Mouse (Mus musculus) urinary bladder, postnatal 10 days (tissue): ENCODE data around the gene Smim24.

ENCODE experiments used
- DNase-seq: peaks from one replicate; pipeline ENCODE4 v3.0.0; 2022; ENCODE audit warnings: low spot score

Gene Smim24

DNA sequence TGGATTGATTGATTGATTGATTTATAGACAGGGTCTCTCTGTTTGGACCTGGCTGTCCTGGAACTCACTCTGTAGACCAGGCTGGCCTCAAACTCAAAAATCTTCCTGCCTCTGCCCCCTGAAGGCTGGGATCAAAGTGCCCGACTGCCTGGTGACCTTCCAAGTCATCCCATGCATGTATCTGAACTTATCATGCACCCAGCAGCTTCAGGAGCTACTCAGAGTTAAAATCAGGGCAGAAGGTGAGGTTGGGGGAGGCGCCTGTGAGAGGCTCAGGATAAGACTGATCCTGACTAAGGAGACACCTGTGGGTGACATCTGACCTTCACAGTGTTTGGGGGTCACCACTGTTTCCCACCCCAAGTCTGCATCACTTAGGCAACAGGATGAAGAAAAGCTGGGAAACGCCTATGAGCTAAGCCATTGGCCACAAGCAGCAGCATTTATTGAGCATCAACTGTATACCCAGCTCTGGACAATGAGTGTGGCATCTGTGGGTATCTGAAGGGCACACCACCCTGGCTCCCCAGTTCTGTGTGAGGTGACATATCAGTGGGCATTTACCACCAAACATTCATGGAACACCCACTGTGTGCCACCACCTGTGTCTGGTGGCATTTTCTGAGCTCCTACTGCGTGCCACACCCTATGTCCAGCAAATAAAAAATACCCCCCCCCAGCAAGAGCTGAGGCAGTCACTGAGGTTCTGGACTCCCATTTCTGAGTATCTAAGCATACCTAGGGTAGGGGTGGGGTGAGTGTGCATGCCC lies 30.8 kb downstream of the Smim24 start:
- no peak for DNase-seq

DNA sequence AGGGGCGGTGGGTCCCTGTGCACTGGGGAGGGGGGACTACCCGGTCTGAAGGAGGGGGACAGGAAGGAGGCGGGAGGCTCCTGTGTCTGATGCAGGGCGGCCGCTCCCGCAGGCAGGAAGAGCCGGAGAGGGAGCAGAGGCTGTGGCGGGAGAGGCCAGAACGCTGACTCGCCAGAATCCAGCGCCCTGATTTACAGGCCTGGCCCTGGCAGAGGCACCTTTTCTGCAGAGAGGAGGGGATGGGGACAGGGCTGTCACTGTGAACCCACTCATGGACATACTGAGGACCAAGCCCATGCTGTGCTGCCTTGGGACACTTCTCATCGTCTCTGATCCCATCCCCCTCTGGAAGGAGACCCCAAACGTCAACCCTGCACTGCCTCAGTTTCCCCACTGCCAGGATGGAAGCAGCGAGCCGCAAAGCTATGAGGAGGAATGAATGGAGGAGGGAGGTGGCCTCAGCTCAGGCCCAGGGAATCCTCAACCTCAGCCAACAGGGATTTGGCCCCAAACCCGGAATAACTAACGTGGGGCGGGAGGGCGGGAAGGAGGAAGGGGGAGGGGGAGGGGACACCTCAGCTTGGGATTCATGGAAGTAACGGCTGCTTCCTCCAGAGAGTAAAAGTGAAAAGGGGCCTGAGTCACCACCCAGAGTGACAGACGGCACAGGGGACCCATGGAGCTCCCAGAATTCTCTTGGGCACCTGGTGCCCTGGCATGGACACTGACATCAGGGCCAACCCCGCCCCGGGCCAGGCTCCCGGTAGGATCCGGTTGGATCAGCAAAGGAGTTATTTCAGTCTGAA lies 31.6 kb downstream of the Smim24 start:
- peak; percentile 10 for DNase-seq

DNA sequence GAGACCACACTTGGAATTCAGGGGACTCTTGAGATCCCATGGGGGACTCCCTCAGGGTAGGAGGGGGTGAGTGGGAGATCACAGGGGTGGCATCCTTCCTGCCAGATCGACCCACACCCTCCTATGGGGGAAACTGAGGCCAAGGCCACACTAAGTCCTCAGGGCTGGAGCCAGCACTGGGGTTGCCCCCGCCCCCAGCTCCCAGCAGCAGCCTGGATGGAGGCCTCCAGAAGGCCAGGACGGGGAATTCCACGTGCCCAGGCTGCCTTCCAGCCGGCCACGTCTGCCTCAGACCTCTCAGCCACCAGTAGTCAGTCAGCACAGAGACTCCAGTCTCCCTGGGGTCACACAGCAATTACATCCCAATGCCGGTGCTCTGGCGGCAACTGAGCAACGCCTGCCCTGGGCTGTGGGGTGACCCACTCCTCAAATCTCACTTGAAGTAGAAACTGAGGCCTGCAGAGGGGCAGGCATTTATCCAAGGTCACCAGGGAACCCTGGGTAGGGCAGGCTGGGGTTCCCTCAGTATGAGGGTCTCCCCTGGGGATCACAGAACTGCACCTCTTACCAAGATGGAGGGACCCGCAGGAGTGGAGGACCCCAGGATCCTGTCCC lies 32.5 kb downstream of the Smim24 start:
- peak; percentile 8 for DNase-seq

DNA sequence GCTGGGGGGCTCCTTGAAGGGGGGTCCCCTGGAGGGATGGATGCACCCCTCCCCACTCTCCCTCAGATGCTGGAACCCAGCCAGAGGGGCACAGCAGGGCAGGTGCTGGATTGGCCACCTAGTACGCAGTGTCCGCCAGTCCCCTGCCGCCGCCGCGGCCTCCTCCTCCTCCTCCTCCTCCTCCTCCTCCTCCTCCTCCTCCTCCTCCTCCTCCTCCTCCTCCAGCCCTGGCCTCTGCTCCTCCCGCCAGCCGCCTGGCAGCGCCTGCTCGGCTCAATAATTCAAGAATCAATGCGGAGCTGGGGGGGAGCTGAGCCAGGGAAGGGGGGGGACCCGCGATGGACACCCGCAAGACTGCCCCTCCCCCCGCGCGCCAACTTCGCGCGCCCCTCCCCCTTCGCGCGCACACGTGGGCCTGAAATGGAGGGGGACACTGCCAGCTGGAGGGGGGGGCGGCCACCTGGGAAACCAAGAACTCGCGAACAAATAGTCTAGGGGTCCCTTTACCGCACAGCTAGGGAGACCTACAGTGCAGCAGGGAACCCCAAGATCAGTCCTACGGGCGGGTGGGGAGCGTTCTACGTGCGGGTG lies 33.3 kb downstream of the Smim24 start:
- peak; percentile 10 for DNase-seq

DNA sequence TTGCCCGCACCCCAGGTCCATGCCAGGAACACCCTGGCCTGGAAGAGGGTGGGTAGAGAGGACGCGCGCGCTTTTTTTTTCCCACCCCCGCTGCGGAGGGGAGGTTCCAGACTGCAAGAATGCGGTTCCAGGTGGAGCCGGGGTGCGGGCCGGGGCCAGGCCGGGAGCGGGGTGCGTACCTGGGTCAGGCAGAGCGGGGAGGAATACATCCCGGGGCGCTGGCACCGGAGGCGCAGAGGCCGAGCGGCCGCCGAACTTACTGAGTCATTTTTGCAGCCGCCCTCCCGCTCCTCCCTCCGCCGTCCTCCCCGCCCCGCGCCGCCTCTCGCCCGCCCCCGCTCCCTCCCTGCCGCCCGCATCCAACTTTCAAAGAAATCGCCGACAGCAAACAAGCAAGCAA lies 34.0 kb downstream of the Smim24 start:
- DNase-seq: peak; percentile 40

DNA sequence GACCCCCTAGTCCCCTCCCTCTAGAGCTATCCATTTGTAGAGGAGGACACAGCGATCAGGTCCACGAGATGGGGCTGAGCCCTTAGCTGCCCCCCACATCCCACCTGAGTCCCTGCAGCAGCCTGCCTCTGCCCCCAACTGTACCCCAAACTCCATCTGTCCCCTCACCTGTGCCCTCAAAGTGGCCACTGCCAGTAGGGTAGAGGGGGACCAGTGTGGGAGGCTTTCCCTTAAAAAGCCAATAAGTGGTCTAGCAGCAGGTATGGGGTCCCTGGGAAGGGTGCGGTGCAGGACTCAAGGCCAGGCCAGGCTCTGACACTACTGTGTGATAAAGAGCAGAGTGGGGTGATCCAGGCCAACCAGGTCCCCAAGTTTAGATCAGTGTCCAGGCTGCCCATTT lies 34.5 kb downstream of the Smim24 start:
- DNase-seq: no peak

DNA sequence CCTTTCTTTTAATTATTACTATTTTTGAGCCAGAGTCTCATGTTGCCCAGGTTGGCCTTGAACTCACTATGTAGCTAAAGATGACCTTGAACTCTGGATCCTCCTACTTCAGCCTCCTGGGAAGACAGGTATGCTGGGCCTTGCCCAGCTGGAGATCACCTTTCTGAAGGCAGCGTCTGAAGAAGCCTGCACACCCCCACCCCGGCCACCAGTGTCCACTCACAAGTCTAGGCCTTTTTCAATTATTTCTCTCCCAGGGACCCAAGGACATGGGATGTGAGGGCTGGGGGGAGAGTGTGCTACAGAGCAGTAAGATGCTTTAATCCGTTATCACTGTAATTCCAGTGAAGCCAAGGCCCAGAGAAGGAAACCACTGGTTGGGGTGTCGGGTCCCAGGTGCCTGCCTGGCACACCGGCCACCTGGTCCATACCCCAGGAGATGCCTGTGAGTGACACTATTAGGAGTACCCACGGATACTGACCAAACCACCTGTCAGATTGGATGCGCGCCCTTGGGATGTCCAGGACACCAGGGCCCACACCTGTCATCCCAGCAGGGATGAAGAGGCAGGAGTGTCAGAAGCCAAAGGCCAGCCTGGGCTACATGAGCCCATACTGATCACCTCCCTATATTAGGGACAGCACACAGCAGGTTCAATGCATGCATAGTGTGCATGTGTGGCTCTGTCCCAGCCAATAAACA lies 35.1 kb downstream of the Smim24 start:
- peak; percentile 9 for DNase-seq

DNA sequence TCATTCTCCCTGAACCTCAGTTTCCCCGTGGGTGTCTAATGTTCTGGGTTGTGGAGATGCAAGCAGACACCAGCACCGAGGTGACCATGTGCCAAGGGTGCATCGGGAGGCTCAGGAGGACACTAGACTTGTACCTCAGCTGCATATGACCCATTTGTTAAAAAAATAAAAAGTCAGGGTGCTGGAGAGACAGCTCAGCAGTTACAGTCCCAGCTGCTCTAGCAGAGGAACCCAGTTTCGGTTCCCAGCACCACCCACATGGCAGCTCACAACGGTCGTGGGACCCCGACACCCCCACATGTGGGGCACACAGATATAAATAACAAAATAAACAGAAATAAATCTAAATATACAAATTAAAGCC lies 35.6 kb downstream of the Smim24 start:
- DNase-seq: no peak

DNA sequence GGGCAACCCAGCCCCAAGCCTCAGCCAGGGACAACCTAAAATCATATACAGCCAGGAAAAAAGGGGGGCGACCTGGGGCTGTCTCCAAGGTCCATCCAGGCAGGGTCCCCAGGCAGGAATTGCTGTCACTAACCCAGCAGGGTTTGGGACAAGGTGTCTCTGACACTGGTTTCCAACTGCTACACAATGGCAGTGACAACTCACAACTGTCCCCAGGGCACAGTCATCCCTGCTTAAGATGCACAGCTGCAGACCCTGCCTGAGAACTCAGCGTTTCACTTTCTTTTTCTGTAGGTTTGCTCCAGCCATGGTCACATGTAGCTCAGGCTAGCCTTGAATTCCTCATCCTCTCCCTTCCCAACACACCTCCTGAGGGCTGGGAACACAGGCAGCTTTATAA lies 36.2 kb downstream of the Smim24 start:
- DNase-seq: no peak

DNA sequence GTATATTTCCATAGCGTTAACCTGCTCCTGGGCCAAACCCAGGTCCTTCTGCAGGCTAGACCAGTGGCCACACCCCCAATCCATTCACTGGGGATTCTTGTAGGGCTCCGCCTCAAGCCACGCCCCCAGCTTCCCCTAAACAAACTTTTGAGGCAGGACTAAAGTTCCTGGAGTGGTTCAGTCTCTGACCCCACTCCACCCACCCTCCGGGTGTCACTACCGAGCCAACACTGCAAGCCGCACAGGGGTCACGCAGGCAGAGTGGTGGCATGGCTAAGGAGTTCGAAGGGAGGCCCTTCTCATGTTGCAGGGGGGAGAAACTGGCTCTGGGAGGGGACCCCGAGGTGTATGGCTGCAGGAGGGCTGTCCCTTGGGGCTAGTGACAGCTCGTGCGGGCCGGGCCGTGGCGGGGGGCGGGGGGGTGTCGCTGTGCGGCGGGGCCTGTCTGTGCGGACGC lies 36.8 kb downstream of the Smim24 start:
- peak; percentile 28 for DNase-seq

DNA sequence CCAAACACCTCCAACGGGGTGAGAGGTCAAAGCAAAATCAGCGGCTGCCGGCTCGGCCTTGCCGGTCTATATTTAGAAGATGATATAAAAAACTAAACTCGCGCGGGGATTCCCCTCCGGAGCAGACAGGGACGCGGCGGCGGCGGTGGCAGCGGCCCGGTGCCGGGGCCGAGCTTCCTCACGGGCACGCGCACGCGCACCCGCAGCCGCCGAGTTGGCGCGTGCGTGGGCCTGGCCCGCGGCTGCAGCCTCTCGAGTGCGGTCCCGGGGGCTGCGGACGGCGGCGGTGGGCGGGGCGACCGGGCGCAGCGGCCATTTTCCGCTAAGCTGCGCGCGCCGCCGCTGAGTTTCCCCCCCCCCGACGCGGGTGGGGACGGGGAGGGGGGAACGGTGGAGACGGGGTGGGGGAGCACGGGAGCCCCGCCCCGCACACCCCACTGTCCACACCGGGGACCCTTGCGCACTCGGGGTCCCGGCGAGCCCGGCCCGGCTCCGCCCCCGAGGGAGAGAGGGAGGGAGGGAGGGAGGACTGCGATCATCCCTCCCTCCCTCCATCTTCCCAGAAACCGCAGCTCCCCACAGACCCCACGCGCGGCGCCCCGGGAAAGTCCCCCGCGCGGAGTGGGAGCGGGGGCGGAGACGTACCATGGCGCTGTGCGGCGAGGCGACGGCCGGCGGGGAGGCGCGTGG lies 37.4 kb downstream of the Smim24 start:
- DNase-seq: peak; percentile 22

DNA sequence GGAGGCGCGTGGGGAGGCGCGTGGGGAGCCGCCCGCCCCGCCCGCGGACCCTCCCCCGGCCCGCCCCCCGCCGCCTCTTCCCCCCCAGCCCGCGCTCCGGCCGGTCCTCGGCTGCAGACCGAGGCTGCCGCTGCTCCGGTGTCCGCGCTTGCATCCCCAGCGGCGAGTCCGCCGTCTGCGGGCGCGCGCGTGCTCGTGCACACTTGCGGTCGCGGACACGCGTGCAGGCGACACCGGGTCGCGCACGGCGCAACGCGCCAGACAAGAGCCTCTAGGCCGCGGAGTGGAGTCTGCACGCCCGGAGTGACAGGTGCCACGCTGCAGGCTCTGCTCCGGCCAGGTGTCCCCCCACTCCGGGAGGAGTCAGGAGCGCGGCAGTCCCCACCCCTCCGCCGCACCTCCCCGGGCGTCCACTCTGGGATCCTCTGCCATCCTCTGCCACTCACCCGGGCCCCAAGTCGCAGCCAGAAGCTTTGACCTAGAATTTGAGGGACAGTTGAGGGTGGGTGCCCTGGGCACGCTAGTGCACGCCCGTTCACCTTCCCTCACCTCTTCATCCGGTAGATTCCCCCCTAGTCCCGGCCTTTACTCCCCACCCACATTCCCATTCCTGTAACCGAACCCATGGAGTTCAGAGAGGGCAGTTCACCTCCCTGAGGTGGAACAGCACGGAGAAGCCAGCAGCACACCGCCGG lies 38.1 kb downstream of the Smim24 start:
- DNase-seq: peak; percentile 10

DNA sequence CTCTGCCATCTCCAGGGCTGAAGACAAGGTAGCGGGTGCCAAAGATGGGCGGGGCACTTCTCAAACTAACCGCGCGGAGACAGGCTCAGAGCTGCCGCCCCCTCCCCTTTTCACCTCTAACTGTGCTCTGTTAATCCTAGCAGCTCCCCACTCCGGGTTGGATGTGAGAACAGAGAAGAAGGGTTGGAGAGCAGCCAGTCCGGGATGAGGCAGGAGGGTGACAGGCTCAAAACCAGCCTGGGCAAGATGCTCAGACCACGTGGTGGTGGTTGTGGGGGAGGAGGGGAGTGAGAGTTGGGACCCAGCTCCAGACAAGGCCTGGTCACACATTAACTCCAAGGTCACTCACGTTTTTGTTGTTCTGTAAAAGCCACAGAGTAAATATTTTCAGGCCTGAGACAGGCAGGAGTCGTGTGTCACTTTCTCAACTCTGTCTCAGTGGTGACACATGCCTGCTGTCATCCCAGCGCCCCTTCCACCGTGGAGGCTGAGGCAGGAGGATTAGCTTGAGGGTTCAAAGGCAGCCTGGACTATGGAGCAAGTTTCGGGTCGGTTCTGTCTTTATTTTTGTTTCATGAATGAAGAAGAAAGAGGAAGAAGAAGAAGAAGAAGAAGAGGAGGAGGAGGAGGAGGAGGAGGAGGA lies 38.8 kb downstream of the Smim24 start:
- DNase-seq: peak; percentile 14

DNA sequence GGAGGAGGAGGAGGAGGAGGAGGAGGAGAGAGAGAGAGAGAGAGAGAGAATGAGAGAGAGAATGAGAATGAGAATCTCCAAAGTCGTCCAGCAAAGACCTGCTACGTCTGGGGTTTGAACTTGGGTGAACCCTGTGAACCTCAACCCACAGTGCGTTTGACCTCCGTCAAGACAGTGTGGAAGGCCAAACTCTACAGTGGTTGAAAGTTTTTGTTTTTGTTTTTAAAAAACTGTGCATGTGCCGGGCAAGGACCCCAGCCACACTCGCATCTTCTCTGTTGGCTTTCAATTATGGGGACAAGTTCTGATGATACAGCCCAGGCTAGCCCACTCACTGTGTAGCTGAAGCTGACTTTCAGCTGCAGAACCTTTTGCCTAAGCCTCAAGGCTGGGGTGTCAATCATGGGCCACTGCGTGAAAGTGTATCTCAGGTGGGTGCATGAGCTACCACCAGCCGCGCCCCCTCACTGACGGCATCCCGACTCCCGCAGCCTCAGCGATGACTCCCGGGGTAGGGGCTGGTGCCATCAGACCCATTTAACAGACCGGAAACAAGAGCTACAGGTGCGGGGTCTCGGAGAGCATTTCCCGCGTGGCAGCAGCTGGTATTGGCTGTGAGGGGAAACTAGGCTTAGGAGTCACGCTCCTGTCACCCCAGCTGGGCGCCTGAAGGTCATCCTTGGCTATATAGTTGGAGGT lies 39.5 kb downstream of the Smim24 start:
- peak; percentile 9 for DNase-seq

DNA sequence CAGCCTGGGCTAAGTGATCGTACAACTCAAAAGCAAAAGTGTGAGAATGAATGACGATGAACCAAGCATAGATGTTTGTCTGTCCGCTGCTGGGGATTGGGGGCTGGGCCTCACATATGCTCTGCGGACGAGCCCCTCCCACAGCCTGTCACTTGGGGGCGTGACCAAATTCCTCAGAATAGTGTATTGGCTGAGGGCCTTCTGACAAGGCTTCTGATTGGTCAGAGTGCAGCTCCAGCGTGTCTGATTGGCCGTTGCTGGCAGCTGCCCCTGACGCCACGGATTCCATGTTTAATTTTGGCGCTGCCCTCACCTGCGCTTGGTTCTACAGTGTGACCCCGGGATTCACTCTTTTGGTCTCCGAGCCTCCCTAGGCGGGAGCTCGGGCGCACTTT lies 40.0 kb downstream of the Smim24 start:
- peak; percentile 69 for DNase-seq

DNA sequence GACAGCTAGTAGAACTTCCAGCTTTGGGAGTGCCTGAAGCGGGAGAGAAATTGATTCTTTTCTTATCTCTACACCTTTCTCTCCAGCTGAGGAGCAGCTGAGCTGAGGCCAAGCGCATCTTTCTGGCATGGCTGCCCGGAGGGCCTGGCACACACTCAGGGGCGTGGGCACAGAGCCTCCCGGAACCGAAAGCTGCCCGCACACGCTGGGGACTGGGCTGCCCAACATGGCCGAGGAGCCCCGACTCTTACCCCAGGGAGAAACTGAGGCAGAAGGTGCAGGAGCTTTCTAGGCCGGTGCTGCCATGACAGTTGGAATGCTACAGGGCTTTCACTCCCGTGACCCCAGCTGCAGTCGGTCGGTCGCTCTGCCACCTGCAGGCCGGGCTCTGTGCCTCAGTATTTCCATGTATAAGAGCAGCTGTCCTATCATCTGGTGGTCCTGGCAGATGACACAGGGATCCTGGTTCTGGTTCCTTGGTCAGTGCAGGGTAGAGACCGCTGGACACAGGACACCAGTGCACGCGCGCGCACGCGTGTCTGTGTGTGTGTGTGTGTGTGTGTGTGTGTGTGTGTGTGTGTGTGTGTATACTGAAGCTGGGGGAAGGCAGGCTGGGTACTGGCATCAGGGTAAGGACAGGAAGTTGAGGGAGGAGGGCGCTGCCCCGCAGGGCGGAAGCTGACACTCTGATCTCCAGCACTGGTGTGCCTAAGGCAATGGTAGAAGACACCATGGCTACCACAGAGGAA lies 40.9 kb downstream of the Smim24 start:
- DNase-seq: peak; percentile 8

DNA sequence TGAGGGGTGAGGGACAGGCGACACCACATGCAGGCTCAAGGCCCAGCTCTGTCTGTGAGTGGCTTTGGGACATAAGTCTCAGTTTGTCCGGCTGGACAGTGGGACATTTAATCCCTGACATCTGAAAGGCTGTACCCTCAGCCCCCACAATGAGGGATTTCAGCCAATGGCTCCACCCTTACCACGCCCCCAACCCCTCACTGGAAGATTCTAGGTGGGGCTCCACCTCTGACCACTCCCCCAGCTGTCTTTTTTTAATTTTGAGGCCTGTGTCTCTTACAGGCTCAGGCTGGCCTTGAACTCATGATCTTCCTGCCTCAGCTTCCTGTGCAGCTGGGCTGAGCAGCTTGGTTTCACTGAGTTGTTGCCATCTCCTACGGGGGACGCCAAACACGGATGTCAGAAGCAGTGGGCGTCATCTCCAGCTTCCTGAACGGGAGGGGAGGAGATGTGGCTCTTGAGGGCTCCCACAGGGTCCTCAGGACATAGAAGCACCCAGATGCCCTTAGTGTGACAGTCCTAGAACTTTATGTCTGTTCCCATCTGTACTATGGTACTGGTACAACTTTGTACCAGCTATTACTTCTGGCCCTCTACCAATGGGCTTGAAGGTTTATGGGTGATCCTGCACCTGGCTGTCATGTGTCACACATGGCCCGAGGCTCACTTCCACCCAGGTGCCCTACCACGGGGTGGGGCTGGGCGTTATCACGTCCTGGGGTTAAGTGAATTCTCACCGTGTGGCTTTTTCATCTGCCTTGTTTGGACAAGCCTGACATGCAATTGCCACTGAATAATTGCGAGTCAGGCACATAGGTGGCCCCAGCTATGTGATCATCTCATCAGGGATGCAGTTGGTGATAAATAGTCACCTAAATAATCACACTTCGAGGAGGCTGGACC lies 41.8 kb downstream of the Smim24 start:
- DNase-seq: no peak

DNA sequence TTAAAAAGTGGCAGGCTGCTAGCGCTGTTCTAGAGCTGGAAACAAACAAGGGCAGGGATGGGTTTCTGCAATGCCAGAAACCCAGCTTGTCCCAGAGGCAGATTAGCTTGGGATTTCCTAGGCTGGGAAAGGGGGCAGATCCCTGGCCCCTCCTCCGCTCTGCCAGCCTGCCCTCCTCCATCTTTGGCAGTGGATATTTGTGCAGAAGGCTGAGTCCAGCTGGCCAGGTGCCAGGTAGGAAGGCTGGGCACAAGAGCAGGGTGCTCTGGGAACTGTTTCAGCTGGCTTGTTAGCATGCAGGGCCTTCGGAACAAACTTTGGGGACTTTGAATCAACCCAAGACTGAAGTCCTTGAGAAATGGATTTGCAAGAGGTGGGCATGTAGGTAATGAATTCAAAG lies 42.6 kb downstream of the Smim24 start:
- no peak for DNase-seq
